Mouse (Mus musculus) lung, postnatal 0 days (tissue): ENCODE measurements around the gene Egfem1. TPM values are rescaled to one million over a fixed set of nuclear protein-coding genes. Genes with fewer than 3 reads are reported as not detected.

ENCODE experiments used
- ATAC-seq: fragments of 200-750 bp; cut with Nextera tagmentation; 2 replicates; pipeline ENCODE4 v1.8.0; 2017; ENCODE audit warnings: moderate library complexity
- DNase-seq: peaks from one replicate; pipeline ENCODE4 v3.0.0-alpha.2; 2016; ENCODE audit warnings: low spot score
- H3K27ac ChIP-seq: fragments of 300-500 bp; sonication (generic); 2 replicates; pipeline ENCODE4 v1.5.1; 2014; ENCODE audit warnings: antibody characterized with exemption, mild to moderate bottlenecking, low read length, mixed read lengths
- H3K27me3 ChIP-seq: fragments of 300-500 bp; sonication (generic); replicated peaks from 2 replicates; pipeline ENCODE4 v1.6.1; 2014; ENCODE audit warnings: low read length, mixed read lengths; ENCODE audit not compliant: insufficient read depth
- H3K36me3 ChIP-seq: fragments of 300-500 bp; sonication (generic); 2 replicates; pipeline ENCODE4 v1.6.1; 2014; ENCODE audit warnings: low read length, mixed read lengths; ENCODE audit not compliant: insufficient read depth
- H3K4me1 ChIP-seq: fragments of 300-500 bp; sonication (generic); 2 replicates; pipeline ENCODE4 v1.6.1; 2014; ENCODE audit warnings: antibody characterized with exemption, low read depth, low read length, mixed read lengths; ENCODE audit not compliant: insufficient read depth
- H3K4me2 ChIP-seq: fragments of 300-500 bp; sonication (generic); replicated peaks from 2 replicates; pipeline ENCODE4 v1.6.1; 2014; ENCODE audit warnings: low read depth, mild to moderate bottlenecking, low read length, moderate library complexity, mixed read lengths
- H3K4me3 ChIP-seq: fragments of 300-500 bp; sonication (generic); 2 replicates; pipeline ENCODE4 v1.5.1; 2014; ENCODE audit warnings: low read depth, low read length
- H3K9ac ChIP-seq: fragments of 300-500 bp; sonication (generic); replicated peaks from 2 replicates; pipeline ENCODE4 v1.6.1; 2014; ENCODE audit warnings: low read depth, mild to moderate bottlenecking
- H3K9me3 ChIP-seq: fragments of 300-500 bp; sonication (generic); 2 replicates; pipeline ENCODE4 v1.6.1; 2016; ENCODE audit warnings: low read length, mixed read lengths
- CTCF ChIP-seq: IDR thresholded peaks from 2 replicates; pipeline ENCODE4 v1.5.1; 2016; ENCODE audit warnings: antibody characterized with exemption, mild to moderate bottlenecking
- EP300 ChIP-seq: IDR thresholded peaks from 2 replicates; pipeline ENCODE4 v1.6.1; 2016; ENCODE audit warnings: antibody characterized with exemption, mild to moderate bottlenecking, control low read depth
- WGBS: fragments of 180-500 bp; shearing (Covaris S2); extraction: QIAGEN DNeasy Blood & Tissue Kit; methylation state at CpG from one replicate; pipeline ENCODE4 v1.1.7; 2014; 5-methylcytosine and 5-hydroxymethylcytosine counted together
- polyA plus RNA-seq: library from polyadenylated mRNA; unstranded; fragments of >200 nt; fragmentation: Nextera tagmentation; extraction: Ambion mirVana; gene quantifications from 2 replicates; pipeline ENCODE4 v1.2.1, GENCODE M21; 2015

Egfem1 gene
- polyA plus RNA-seq, 1 experiment from 2014 or later = 19.7 TPM

GRCm38 (mm10) chr3:29168401-29168800 is 86.6 kb downstream of the Egfem1 start:
- H3K36me3 ChIP-seq = no peaks in the 10 kb centered on the region

GRCm38 (mm10) chr3:29169003-29169402 is 87.2 kb downstream of the Egfem1 start:
- ATAC-seq = no peak
- H3K9me3 ChIP-seq = no peaks in the 10 kb centered on the region
- TF ChIP-seq EP300 (no peak), CTCF (no peak)
- WGBS = 79% methylated on average over 4 of the region's 4 CpGs
- no peak for DNase-seq
- no peak overlapping the region for H3K9ac ChIP-seq
- H3K27ac ChIP-seq = no peak overlapping the region
- no peak overlapping the region for H3K4me2 ChIP-seq
- H3K4me1 ChIP-seq = no peaks in the 10 kb centered on the region
- no peak overlapping the region for H3K4me3 ChIP-seq
- no peaks in the 10 kb centered on the region for H3K36me3 ChIP-seq
- no peaks in the 10 kb centered on the region for H3K27me3 ChIP-seq

More at GRCm38 (mm10) chr3:29168401-29168800, 86.6 kb downstream of the Egfem1 start:
- no peaks in the 10 kb centered on the region for H3K27me3 ChIP-seq
- H3K4me1 ChIP-seq = no peaks in the 10 kb centered on the region
- TF ChIP-seq EP300 (no peak), CTCF (no peak)
- H3K27ac ChIP-seq = no peak overlapping the region
- no peak overlapping the region for H3K4me2 ChIP-seq
- DNase-seq = no peak
- WGBS = 83% methylated on average over 4 of the region's 4 CpGs
- H3K4me3 ChIP-seq = no peak overlapping the region
- ATAC-seq = no peak
- no peak overlapping the region for H3K9ac ChIP-seq
- H3K9me3 ChIP-seq = no peaks in the 10 kb centered on the region

- H3K4me3 ChIP-seq = no peak overlapping the region
- peak; percentile 72 for TF ChIP-seq EP300
- TF ChIP-seq CTCF = no peak
- DNase-seq (peak; percentile 76), ATAC-seq (peak; percentile 93)
- H3K4me2 ChIP-seq = no peak overlapping the region
- H3K36me3 ChIP-seq = no peaks in the 10 kb centered on the region
- no peaks in the 10 kb centered on the region for H3K27me3 ChIP-seq
- no peak overlapping the region for H3K27ac ChIP-seq
- no peak overlapping the region for H3K9ac ChIP-seq
- H3K9me3 ChIP-seq = no peaks in the 10 kb centered on the region
- H3K4me1 ChIP-seq = no peaks in the 10 kb centered on the region
Measured at GRCm38 (mm10) chr3:29176991-29177390, 95.2 kb downstream of the Egfem1 start.

- no peaks in the 10 kb centered on the region for H3K36me3 ChIP-seq
- no peak overlapping the region for H3K4me2 ChIP-seq
- H3K27me3 ChIP-seq = no peaks in the 10 kb centered on the region
- H3K9me3 ChIP-seq = no peaks in the 10 kb centered on the region
- no peak for ATAC-seq
- TF ChIP-seq EP300 = no peak
- no peak for TF ChIP-seq CTCF
- no peak for DNase-seq
- H3K9ac ChIP-seq = no peak overlapping the region
- 70% methylated on average over 10 of the region's 10 CpGs for WGBS
- H3K4me3 ChIP-seq = no peak overlapping the region
- H3K4me1 ChIP-seq = no peaks in the 10 kb centered on the region
- H3K27ac ChIP-seq = no peak overlapping the region
Measured at GRCm38 (mm10) chr3:29182988-29183387, 101.2 kb downstream of the Egfem1 start.

- Histone ChIP-seq H3K9me3 (no peaks in the 10 kb centered on the region), H3K4me2 (no peak overlapping the region), H3K9ac (no peak overlapping the region), H3K36me3 (no peaks in the 10 kb centered on the region), H3K27me3 (no peaks in the 10 kb centered on the region), H3K4me1 (no peaks in the 10 kb centered on the region), H3K27ac (no peak overlapping the region), H3K4me3 (no peak overlapping the region)
- DNase-seq (no peak), ATAC-seq (no peak)
- TF ChIP-seq CTCF (no peak), EP300 (no peak)
- WGBS = 38% methylated on average over 7 of the region's 7 CpGs
Measured at GRCm38 (mm10) chr3:29183615-29184198, 101.9 kb downstream of the Egfem1 start.

- DNase-seq = no peak
Measured at GRCm38 (mm10) chr3:29184486-29185241, 102.8 kb downstream of the Egfem1 start.

More at GRCm38 (mm10) chr3:29184486-29185241, 102.8 kb downstream of the Egfem1 start:
- no peak for ATAC-seq
- H3K9me3 ChIP-seq = no peaks in the 10 kb centered on the region
- WGBS = 81% methylated on average over 7 of the region's 7 CpGs
- H3K27ac ChIP-seq = no peak overlapping the region
- no peaks in the 10 kb centered on the region for H3K4me1 ChIP-seq
- no peaks in the 10 kb centered on the region for H3K36me3 ChIP-seq
- TF ChIP-seq EP300 (no peak), CTCF (no peak)
- no peaks in the 10 kb centered on the region for H3K27me3 ChIP-seq
- no peak overlapping the region for H3K9ac ChIP-seq
- H3K4me3 ChIP-seq = no peak overlapping the region
- no peak overlapping the region for H3K4me2 ChIP-seq
